Mouse (Mus musculus) kidney, embryonic 14.5 days (tissue): ENCODE measurements around the gene Depdc1b. TPM values are rescaled to one million over a fixed set of nuclear protein-coding genes. Genes with fewer than 3 reads are reported as not detected.

Source experiments
- ATAC-seq: fragments of 200-750 bp; cut with Nextera tagmentation; 2 replicates; pipeline ENCODE4 v1.8.0; 2017; ENCODE audit warnings: moderate number of reproducible peaks, mild to moderate bottlenecking, moderate TSS enrichment, moderate library complexity; ENCODE audit not compliant: low FRiP score, low TSS enrichment
- H3K27ac ChIP-seq: fragments of 300-500 bp; sonication (generic); 2 replicates; pipeline ENCODE4 v1.5.1; 2014; ENCODE audit warnings: low read depth, mild to moderate bottlenecking, low read length, moderate library complexity, mixed read lengths
- H3K27me3 ChIP-seq: fragments of 300-500 bp; sonication (generic); 2 replicates; pipeline ENCODE4 v1.6.1; 2014; ENCODE audit warnings: mild to moderate bottlenecking, low read length; ENCODE audit not compliant: control insufficient read depth, insufficient read depth
- H3K36me3 ChIP-seq: fragments of 300-500 bp; sonication (generic); 2 replicates; pipeline ENCODE4 v1.6.1; 2014; ENCODE audit warnings: low read length, mixed read lengths; ENCODE audit not compliant: control insufficient read depth, insufficient read depth
- H3K4me1 ChIP-seq: fragments of 300-500 bp; sonication (generic); 2 replicates; pipeline ENCODE4 v1.6.1; 2014; ENCODE audit warnings: low read length, mixed read lengths; ENCODE audit not compliant: control insufficient read depth, insufficient read depth
- H3K4me2 ChIP-seq: fragments of 300-500 bp; sonication (generic); replicated peaks from 2 replicates; pipeline ENCODE4 v1.6.1; 2014; ENCODE audit warnings: low read depth, mild to moderate bottlenecking, low read length
- H3K4me3 ChIP-seq: fragments of 300-500 bp; sonication (generic); 2 replicates; pipeline ENCODE4 v1.5.1; 2014; ENCODE audit warnings: mild to moderate bottlenecking, low read length
- H3K9ac ChIP-seq: fragments of 300-500 bp; sonication (generic); 2 replicates; pipeline ENCODE4 v1.6.1; 2014; ENCODE audit warnings: low read depth, mild to moderate bottlenecking, low read length, moderate library complexity
- H3K9me3 ChIP-seq: fragments of 300-500 bp; sonication (generic); 2 replicates; pipeline ENCODE4 v1.6.1; 2016; ENCODE audit warnings: low read length; ENCODE audit not compliant: control insufficient read depth
- WGBS: fragments of 180-500 bp; shearing (Covaris S2); extraction: QIAGEN DNeasy Blood & Tissue Kit; methylation state at CpG from one replicate; pipeline ENCODE4 v1.1.7; 2014; 5-methylcytosine and 5-hydroxymethylcytosine counted together
- polyA plus RNA-seq: library from polyadenylated mRNA; unstranded; fragments of >200 nt; fragmentation: Nextera tagmentation; extraction: Ambion mirVana; gene quantifications from 2 replicates; pipeline ENCODE4 v1.2.1, GENCODE M21; 2014

Depdc1b gene
- polyA plus RNA-seq, 1 experiment from 2014 or later = 14.4 TPM

- H3K4me3 ChIP-seq = no peak overlapping the region
- H3K36me3 ChIP-seq = no peaks in the 10 kb centered on the region
- WGBS = 88% methylated on average over 12 of the region's 12 CpGs
- H3K4me1 ChIP-seq = no peaks in the 10 kb centered on the region
- no peak overlapping the region for H3K4me2 ChIP-seq
- ATAC-seq = no peak
- H3K27ac ChIP-seq = no peak overlapping the region
- H3K9ac ChIP-seq = no peak overlapping the region
- no peaks in the 10 kb centered on the region for H3K9me3 ChIP-seq
- H3K27me3 ChIP-seq = no peaks in the 10 kb centered on the region
These were observed 38.8 kb downstream of the Depdc1b start for GRCm38 (mm10) chr13:108354804-108355552.

- Histone ChIP-seq H3K4me1 (no peaks in the 10 kb centered on the region), H3K9me3 (no peaks in the 10 kb centered on the region), H3K27ac (no peak overlapping the region), H3K9ac (no peak overlapping the region), H3K4me2 (no peak overlapping the region), H3K4me3 (no peak overlapping the region), H3K36me3 (no peaks in the 10 kb centered on the region), H3K27me3 (no peaks in the 10 kb centered on the region)
- no peak for ATAC-seq
- 85% methylated on average over 10 of the region's 10 CpGs for WGBS
These were observed 41.2 kb downstream of the Depdc1b start for GRCm38 (mm10) chr13:108357362-108357761.

- H3K4me3 ChIP-seq = no peak overlapping the region
- H3K27ac ChIP-seq = no peak overlapping the region
- no peak overlapping the region for H3K4me2 ChIP-seq
- no peaks in the 10 kb centered on the region for H3K4me1 ChIP-seq
- no peaks in the 10 kb centered on the region for H3K27me3 ChIP-seq
- no peak overlapping the region for H3K9ac ChIP-seq
- H3K9me3 ChIP-seq = no peaks in the 10 kb centered on the region
- H3K36me3 ChIP-seq = no peaks in the 10 kb centered on the region
- ATAC-seq = no peak
- 57% methylated on average over 3 of the region's 3 CpGs for WGBS
These were observed 42.1 kb downstream of the Depdc1b start for GRCm38 (mm10) chr13:108358228-108358627.

GRCm38 (mm10) chr13:108367496-108367895 lies 51.4 kb downstream of the Depdc1b start:
- Histone ChIP-seq H3K4me3 (no peak overlapping the region), H3K4me1 (no peaks in the 10 kb centered on the region), H3K27ac (no peak overlapping the region), H3K36me3 (peaks cover 5% of the 10 kb centered on the region; the same call in 1 of the 2 replicates), H3K4me2 (no peak overlapping the region), H3K27me3 (no peaks in the 10 kb centered on the region), H3K9me3 (no peaks in the 10 kb centered on the region), H3K9ac (no peak overlapping the region)
- ATAC-seq = no peak
- WGBS = 90% methylated on average over 12 of the region's 12 CpGs

GRCm38 (mm10) chr13:108370241-108370941 lies 54.3 kb downstream of the Depdc1b start:
- Histone ChIP-seq H3K9ac (no peak overlapping the region), H3K9me3 (no peaks in the 10 kb centered on the region), H3K36me3 (peaks cover 2% of the 10 kb centered on the region; the same call in 1 of the 2 replicates), H3K27ac (no peak overlapping the region), H3K4me1 (no peaks in the 10 kb centered on the region), H3K4me3 (no peak overlapping the region), H3K27me3 (no peaks in the 10 kb centered on the region), H3K4me2 (no peak overlapping the region)
- no peak for ATAC-seq
- WGBS = 91% methylated on average over 5 of the region's 5 CpGs

- H3K4me3 ChIP-seq = no peak overlapping the region
- no peaks in the 10 kb centered on the region for H3K4me1 ChIP-seq
- no peak for ATAC-seq
- peaks cover 4% of the 10 kb centered on the region; the same call in 1 of the 2 replicates for H3K36me3 ChIP-seq
- WGBS = 66% methylated on average over 9 of the region's 9 CpGs
- H3K9ac ChIP-seq = no peak overlapping the region
- H3K27ac ChIP-seq = no peak overlapping the region
- no peaks in the 10 kb centered on the region for H3K9me3 ChIP-seq
- H3K4me2 ChIP-seq = no peak overlapping the region
- no peaks in the 10 kb centered on the region for H3K27me3 ChIP-seq
These were observed 55.3 kb downstream of the Depdc1b start for GRCm38 (mm10) chr13:108371352-108371921.

GRCm38 (mm10) chr13:108373231-108373630 lies 57.1 kb downstream of the Depdc1b start:
- WGBS = 96% methylated on average over 1 of the region's 1 CpGs
- H3K9ac ChIP-seq = no peak overlapping the region

GRCm38 (mm10) chr13:108376637-108377036 lies 60.5 kb downstream of the Depdc1b start:
- Histone ChIP-seq H3K4me3 (no peak overlapping the region), H3K4me2 (no peak overlapping the region), H3K9ac (no peak overlapping the region), H3K4me1 (no peaks in the 10 kb centered on the region), H3K27me3 (no peaks in the 10 kb centered on the region), H3K36me3 (peaks cover 4% of the 10 kb centered on the region; the same call in 1 of the 2 replicates), H3K9me3 (no peaks in the 10 kb centered on the region), H3K27ac (no peak overlapping the region)
- 88% methylated on average over 2 of the region's 2 CpGs for WGBS
- no peak for ATAC-seq

More at GRCm38 (mm10) chr13:108373231-108373630, 57.1 kb downstream of the Depdc1b start:
- no peaks in the 10 kb centered on the region for H3K27me3 ChIP-seq
- no peaks in the 10 kb centered on the region for H3K4me1 ChIP-seq
- H3K27ac ChIP-seq = no peak overlapping the region
- H3K4me2 ChIP-seq = no peak overlapping the region
- H3K36me3 ChIP-seq = peaks cover 4% of the 10 kb centered on the region; the same call in 1 of the 2 replicates
- H3K9me3 ChIP-seq = no peaks in the 10 kb centered on the region
- ATAC-seq = no peak
- no peak overlapping the region for H3K4me3 ChIP-seq

- no peaks in the 10 kb centered on the region for H3K27me3 ChIP-seq
- H3K9ac ChIP-seq = no peak overlapping the region
- no peak overlapping the region for H3K27ac ChIP-seq
- 96% methylated on average over 3 of the region's 3 CpGs for WGBS
- H3K9me3 ChIP-seq = no peaks in the 10 kb centered on the region
- H3K4me2 ChIP-seq = no peak overlapping the region
- no peak overlapping the region for H3K4me3 ChIP-seq
- peaks cover 12% of the 10 kb centered on the region; the same call in 1 of the 2 replicates for H3K36me3 ChIP-seq
- H3K4me1 ChIP-seq = no peaks in the 10 kb centered on the region
- no peak for ATAC-seq
These were observed 65.0 kb downstream of the Depdc1b start for GRCm38 (mm10) chr13:108381161-108381560.
